Mouse (Mus musculus): ENCODE measurements around the gene Irs1. TPM values are rescaled to one million over a fixed set of nuclear protein-coding genes. Genes with fewer than 3 reads are reported as not detected.

Irs1 gene
- total and polyA plus RNA-seq, 2 experiments from 2014 or later: 4.4 to 40.0 TPM

DNA sequence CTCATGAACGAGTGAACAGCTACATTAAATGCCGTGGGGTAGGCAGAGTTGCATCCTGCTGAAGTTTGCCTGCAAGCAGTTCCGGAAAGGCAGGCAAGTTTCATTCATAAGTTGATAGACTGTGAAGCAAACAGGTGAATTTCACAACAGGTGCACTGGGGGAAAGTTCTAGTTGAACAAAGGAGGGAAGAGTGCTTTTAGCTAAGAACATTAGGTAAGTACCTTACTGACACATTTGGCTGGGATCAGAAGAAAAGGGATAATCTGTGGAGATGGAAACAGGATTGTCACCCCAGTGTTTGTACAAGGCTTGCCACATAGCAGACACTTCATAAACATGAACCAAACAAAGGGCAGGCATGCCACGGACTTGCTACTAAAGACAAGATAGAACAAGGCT is 53.0 kb downstream of the Irs1 start:
- H3K4me3 ChIP-seq (ENCODE audit: low read depth, low read length): no peak overlapping the region
- H3K4me1 ChIP-seq (ENCODE audit: control insufficient read depth, insufficient read depth): peaks cover 44% of the 10 kb centered on the region
- H3K9me3 ChIP-seq (replicated peaks; ENCODE audit: control insufficient read depth, low read length): no peaks in the 10 kb centered on the region
- H3K9ac ChIP-seq (replicated peaks; ENCODE audit: low read depth, low read length): no peak overlapping the region
- no peaks in the 10 kb centered on the region for H3K27me3 ChIP-seq (ENCODE audit: control insufficient read depth, insufficient read depth, low read length)
- DNase-seq (ENCODE audit: low spot score) (no peak), ATAC-seq (ENCODE audit: insufficient read depth, low read depth) (no peak)
- H3K27ac ChIP-seq (ENCODE audit: low read depth): peak overlapping the region; percentile 83; the same call in 1 of the 2 replicates
- H3K36me3 ChIP-seq (replicated peaks; ENCODE audit: control insufficient read depth, insufficient read depth, low read length): peaks cover 26% of the 10 kb centered on the region
- 71% methylated on average over 4 of the region's 4 CpGs for WGBS
- H3K4me2 ChIP-seq (ENCODE audit: low read depth, low read length): no peak overlapping the region
- TF ChIP-seq CTCF (IDR thresholded peaks at IDR 0.05; ENCODE audit: low read depth): no peak
- no peak for TF ChIP-seq EP300 (IDR thresholded peaks at IDR 0.05; ENCODE audit: low read depth)

DNA sequence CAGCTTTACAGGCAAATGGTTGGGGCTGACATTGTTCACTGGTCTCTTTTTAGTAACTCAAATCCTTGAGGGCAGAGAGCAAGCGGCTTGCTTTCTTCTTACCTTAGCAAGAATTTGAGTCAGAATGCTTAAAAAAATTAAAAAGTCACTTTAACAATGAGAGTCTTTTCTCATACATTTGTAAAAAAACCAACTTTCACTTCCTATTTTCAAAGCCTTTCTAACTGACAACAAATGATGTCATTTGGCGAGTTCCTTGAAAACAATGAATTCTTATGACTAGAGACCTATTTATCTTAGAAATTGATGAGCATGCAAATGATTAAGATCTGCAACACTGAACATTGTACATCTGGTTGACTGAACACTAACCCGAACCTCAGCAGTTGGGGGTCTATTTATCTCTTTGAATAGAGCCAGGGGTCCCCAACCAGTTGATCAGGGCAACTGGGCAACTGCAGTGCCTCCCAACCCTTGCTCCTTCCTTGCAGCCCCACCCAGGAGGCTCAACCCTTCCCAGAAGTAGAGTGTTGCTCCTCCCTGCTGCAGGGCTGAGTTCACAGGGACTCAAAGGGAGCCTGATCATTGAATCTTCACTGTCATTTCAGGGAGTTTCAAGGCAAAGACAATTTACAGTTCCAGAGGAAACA is 55.6 kb downstream of the Irs1 start:
- ATAC-seq (ENCODE audit: insufficient read depth, low read depth) (no peak), DNase-seq (ENCODE audit: low spot score) (no peak)
- 83% methylated on average over 3 of the region's 3 CpGs for WGBS
- TF ChIP-seq EP300 (IDR thresholded peaks at IDR 0.05; ENCODE audit: low read depth) (no peak), CTCF (IDR thresholded peaks at IDR 0.05; ENCODE audit: low read depth) (no peak)
- Histone ChIP-seq H3K4me1 (ENCODE audit: control insufficient read depth, insufficient read depth) (peaks cover 25% of the 10 kb centered on the region), H3K4me3 (ENCODE audit: low read depth, low read length) (no peak overlapping the region), H3K27ac (ENCODE audit: low read depth) (no peak overlapping the region), H3K9ac (replicated peaks; ENCODE audit: low read depth, low read length) (no peak overlapping the region), H3K27me3 (ENCODE audit: control insufficient read depth, insufficient read depth, low read length) (no peaks in the 10 kb centered on the region), H3K9me3 (replicated peaks; ENCODE audit: control insufficient read depth, low read length) (no peaks in the 10 kb centered on the region), H3K4me2 (ENCODE audit: low read depth, low read length) (no peak overlapping the region), H3K36me3 (replicated peaks; ENCODE audit: control insufficient read depth, insufficient read depth, low read length) (peaks cover 26% of the 10 kb centered on the region)

DNA sequence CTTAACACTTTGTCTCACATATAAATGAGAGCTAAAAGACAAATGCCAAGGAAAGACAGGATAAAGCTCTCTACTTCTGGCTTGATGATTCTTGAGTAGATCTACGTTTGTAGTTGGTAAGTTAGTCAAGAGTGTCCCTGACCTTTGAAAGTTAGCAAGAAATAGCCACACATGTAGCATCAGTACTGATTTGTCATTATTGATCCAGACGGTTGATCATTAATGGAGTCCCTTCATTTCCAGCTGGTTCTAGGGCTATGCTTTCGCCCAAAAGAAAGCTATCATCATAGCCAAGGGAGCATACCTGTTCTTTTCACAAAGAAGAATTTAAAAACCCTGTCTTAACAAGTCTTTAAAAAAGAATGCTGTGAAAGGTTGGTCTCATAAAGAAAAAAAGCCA is 56.6 kb downstream of the Irs1 start:
- H3K27ac ChIP-seq (ENCODE audit: low read depth): no peak overlapping the region
- no peak overlapping the region for H3K4me2 ChIP-seq (ENCODE audit: low read depth, low read length)
- H3K9me3 ChIP-seq (replicated peaks; ENCODE audit: control insufficient read depth, low read length): no peaks in the 10 kb centered on the region
- WGBS: 88% methylated on average over 3 of the region's 3 CpGs
- peaks cover 26% of the 10 kb centered on the region for H3K36me3 ChIP-seq (replicated peaks; ENCODE audit: control insufficient read depth, insufficient read depth, low read length)
- ATAC-seq (ENCODE audit: insufficient read depth, low read depth): no peak
- H3K9ac ChIP-seq (replicated peaks; ENCODE audit: low read depth, low read length): no peak overlapping the region
- no peaks in the 10 kb centered on the region for H3K27me3 ChIP-seq (ENCODE audit: control insufficient read depth, insufficient read depth, low read length)
- no peak for TF ChIP-seq EP300 (IDR thresholded peaks at IDR 0.05; ENCODE audit: low read depth)
- TF ChIP-seq CTCF (IDR thresholded peaks at IDR 0.05; ENCODE audit: low read depth): no peak
- DNase-seq (ENCODE audit: low spot score): no peak
- peaks cover 15% of the 10 kb centered on the region; the same call in 1 of the 2 replicates for H3K4me1 ChIP-seq (ENCODE audit: control insufficient read depth, insufficient read depth)
- no peak overlapping the region for H3K4me3 ChIP-seq (ENCODE audit: low read depth, low read length)

DNA sequence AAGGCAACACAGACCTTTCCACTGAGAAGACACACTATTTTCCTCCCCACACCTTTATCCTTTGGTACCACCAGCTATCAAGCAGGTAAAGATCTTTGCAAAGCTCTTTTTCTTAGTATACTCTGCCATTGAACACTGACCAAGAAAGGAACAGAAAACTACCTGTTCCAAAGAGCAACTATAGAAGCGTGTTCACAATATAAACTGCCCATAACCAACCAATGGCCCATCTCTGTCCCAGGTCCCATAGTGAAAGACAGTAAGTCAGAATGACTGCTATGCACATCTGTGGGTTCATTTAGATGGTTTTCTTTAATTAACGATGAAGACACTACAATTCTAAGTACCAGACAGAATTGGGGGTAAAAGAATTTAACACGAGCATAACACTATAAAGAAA is 58.4 kb downstream of the Irs1 start, which contains the start of gene Gm9747:
Gm9747 (plus strand) TSS at position 301 of the 400 bp plus-strand sequence.
- Histone ChIP-seq H3K4me1 (ENCODE audit: control insufficient read depth, insufficient read depth) (no peaks in the 10 kb centered on the region), H3K4me2 (ENCODE audit: low read depth, low read length) (no peak within 1 kb of the TSS), H3K9me3 (replicated peaks; ENCODE audit: control insufficient read depth, low read length) (no peaks in the 10 kb centered on the region), H3K9ac (replicated peaks; ENCODE audit: low read depth, low read length) (no peak within 1 kb of the TSS), H3K36me3 (replicated peaks; ENCODE audit: control insufficient read depth, insufficient read depth, low read length) (peaks cover 26% of the 10 kb centered on the region), H3K27ac (ENCODE audit: low read depth) (no peak within 1 kb of the TSS), H3K27me3 (ENCODE audit: control insufficient read depth, insufficient read depth, low read length) (no peaks in the 10 kb centered on the region), H3K4me3 (ENCODE audit: low read depth, low read length) (no peak within 1 kb of the TSS)
- DNase-seq (ENCODE audit: low spot score) (no peak), ATAC-seq (ENCODE audit: insufficient read depth, low read depth) (no peak)
- 91% methylated on average over 3 of the region's 3 CpGs for WGBS
- TF ChIP-seq CTCF (IDR thresholded peaks at IDR 0.05; ENCODE audit: low read depth) (no peak), EP300 (IDR thresholded peaks at IDR 0.05; ENCODE audit: low read depth) (no peak)

DNA sequence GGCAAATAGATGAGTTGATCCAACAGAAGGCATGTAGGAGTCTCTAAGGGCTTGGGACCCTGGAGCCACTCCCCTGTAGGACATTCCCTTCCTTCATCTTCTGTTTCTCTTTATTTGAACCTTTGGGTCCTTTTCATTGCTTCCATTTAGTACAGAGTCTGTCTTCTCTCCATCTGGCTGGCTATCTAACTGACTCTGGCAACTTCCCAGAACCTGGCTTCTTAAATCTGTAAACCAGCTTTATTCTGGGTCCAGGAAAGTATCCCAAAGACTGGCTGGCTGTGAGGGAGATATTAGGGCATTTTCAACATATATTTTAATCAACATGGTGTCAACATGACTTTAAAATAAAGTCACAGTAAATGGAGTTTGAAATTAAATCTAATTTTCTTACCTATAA is 62.4 kb downstream of the Irs1 start:
- Histone ChIP-seq H3K36me3 (replicated peaks; ENCODE audit: control insufficient read depth, insufficient read depth, low read length) (peaks cover 5% of the 10 kb centered on the region; the same call in 1 of the 2 replicates), H3K4me1 (ENCODE audit: control insufficient read depth, insufficient read depth) (no peaks in the 10 kb centered on the region), H3K9ac (replicated peaks; ENCODE audit: low read depth, low read length) (no peak overlapping the region), H3K9me3 (replicated peaks; ENCODE audit: control insufficient read depth, low read length) (no peaks in the 10 kb centered on the region), H3K4me2 (ENCODE audit: low read depth, low read length) (no peak overlapping the region), H3K4me3 (ENCODE audit: low read depth, low read length) (no peak overlapping the region), H3K27ac (ENCODE audit: low read depth) (no peak overlapping the region), H3K27me3 (ENCODE audit: control insufficient read depth, insufficient read depth, low read length) (no peaks in the 10 kb centered on the region)
- TF ChIP-seq EP300 (IDR thresholded peaks at IDR 0.05; ENCODE audit: low read depth): no peak
- TF ChIP-seq CTCF (IDR thresholded peaks at IDR 0.05; ENCODE audit: low read depth): no peak
- DNase-seq (ENCODE audit: low spot score) (no peak), ATAC-seq (ENCODE audit: insufficient read depth, low read depth) (no peak)
